Mouse (Mus musculus) layer of hippocampus, postnatal 10 days (tissue): ENCODE results near the gene Dr1. TPM values are rescaled to one million over a fixed set of nuclear protein-coding genes. Genes with fewer than 3 reads are reported as not detected.

Experiments used
- total RNA-seq, 2 experiments: library from RNA; stranded (reverse); gene quantifications; 2 replicates each; pipeline ENCODE4 v1.2.3; 2021

Dr1 gene
- total RNA-seq, 2 experiments from 2014 or later, result 50.9 to 54.1 TPM

Other genes with a start within 250 kb of the Dr1 start
- 10 to 100 TPM; 53.2 to 61.3 TPM for gene Mtf2, start 203.2 kb upstream of the Dr1 start, total RNA-seq
- 10 to 100 TPM; 23.0 to 23.9 TPM for gene Tmed5, start 136.3 kb upstream of the Dr1 start, total RNA-seq
- 1 to 10 TPM; 1.7 to 2.0 TPM for gene Ccdc18, start 136.0 kb upstream of the Dr1 start, total RNA-seq
- gene Pigg, start 43.7 kb downstream of the Dr1 start, total RNA-seq, result 1 to 10 TPM; 7.2 to 8.1 TPM
- gene Gm42517, start 99.0 kb downstream of the Dr1 start, total RNA-seq, result 10 to 100 TPM; 61.9 to 70.5 TPM
- gene Pde6b, start 119.5 kb downstream of the Dr1 start, total RNA-seq, result under 1 TPM in 1 of 2 experiments, not detected in 1; 0.25 TPM
- 100 to 1,000 TPM; 414 to 429 TPM for gene Atp5k, start 165.6 kb downstream of the Dr1 start, total RNA-seq
- gene Mfsd7a, start 180.0 kb downstream of the Dr1 start, total RNA-seq, result under 1 TPM; 0.41 to 0.80 TPM
- gene Pcgf3, start 192.3 kb downstream of the Dr1 start, total RNA-seq, result 10 to 100 TPM; 69.3 to 71.4 TPM